Mouse (Mus musculus): ENCODE data around the gene Fmod. TPM values are rescaled to one million over a fixed set of nuclear protein-coding genes. Genes with fewer than 3 reads are reported as not detected.

Gene Fmod
- total RNA-seq, 2 experiments from 2014 or later, result 6.0 to 7.4 TPM

DNA sequence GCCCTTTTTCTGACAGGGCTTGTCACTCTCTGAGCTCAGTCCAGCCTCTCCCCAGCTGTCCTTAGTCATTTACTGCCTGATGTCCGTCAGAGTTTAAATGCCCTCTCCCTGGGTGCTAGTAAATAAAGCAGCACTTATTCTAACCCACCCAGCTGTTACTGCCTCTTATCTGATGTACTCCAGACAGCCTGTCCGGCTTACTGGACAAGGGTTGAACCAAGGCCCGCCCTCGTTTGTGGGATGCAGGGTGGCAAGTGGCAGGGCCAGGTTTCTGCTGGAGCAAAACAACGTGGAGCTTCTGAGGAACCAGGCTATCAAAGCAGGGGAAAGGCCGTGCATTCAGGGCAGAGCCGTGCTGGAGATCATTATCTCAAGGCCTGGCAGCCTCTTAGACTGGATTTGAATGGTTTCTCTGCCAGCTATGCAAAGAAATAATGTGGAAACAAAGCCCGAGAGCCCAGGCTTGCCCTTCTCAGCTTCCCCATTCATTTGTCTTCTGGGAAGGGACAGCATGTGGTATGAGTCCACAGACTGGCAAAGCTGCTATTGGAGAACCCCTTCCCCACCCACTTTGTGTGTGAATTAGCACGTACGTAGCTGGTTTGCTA lies 34.5 kb downstream of the Fmod start:
- TF ChIP-seq CTCF (conservative IDR thresholded peaks at IDR 0.05), result no peak
- H3K27ac ChIP-seq, result no peak overlapping the region
- no peak for DNase-seq (ENCODE audit: low spot score in 2 of 2)
- H3K4me3 ChIP-seq, result no peak overlapping the region

DNA sequence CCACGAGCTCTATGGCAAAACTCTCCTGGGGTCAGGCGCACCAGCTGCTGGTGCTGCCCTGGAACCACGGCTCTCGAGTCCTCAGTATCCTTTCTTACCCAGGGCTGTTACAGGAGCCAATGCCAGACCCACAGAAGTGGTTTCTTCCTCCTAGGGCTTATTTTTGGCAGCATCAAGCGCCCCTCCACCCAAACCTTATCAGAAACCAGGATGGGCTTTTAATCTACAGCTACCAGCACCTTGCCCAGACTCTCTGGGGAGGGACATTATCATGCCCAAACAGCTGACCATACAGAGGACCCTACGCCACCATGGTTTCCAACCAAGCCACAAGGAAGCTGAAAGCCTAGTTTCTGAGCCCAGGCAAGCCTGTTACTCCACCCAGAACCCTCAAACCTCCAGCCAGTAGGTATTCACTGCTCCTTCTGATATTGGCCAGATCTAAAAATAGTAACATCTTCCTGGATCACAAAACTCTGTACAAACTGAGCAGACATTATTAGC lies 36.1 kb downstream of the Fmod start:
- TF ChIP-seq CTCF (conservative IDR thresholded peaks at IDR 0.05), result no peak
- Histone ChIP-seq H3K4me3 (no peak overlapping the region), H3K27ac (no peak overlapping the region)
- no peak for DNase-seq (ENCODE audit: low spot score in 2 of 2)

GRCm38 (mm10) chr1:134073658-134074057 lies 36.6 kb downstream of the Fmod start:
- no peak overlapping the region for H3K27ac ChIP-seq

GRCm38 (mm10) chr1:134074184-134074583 lies 37.1 kb downstream of the Fmod start:
- Histone ChIP-seq H3K4me3 (no peak overlapping the region), H3K27ac (no peak overlapping the region)
- TF ChIP-seq CTCF (conservative IDR thresholded peaks at IDR 0.05), result no peak
- no peak for DNase-seq (ENCODE audit: low spot score in 2 of 2)

More at GRCm38 (mm10) chr1:134073658-134074057, 36.6 kb downstream of the Fmod start:
- no peak for TF ChIP-seq CTCF (conservative IDR thresholded peaks at IDR 0.05)
- no peak overlapping the region for H3K4me3 ChIP-seq
- no peak for DNase-seq (ENCODE audit: low spot score in 2 of 2)

DNA sequence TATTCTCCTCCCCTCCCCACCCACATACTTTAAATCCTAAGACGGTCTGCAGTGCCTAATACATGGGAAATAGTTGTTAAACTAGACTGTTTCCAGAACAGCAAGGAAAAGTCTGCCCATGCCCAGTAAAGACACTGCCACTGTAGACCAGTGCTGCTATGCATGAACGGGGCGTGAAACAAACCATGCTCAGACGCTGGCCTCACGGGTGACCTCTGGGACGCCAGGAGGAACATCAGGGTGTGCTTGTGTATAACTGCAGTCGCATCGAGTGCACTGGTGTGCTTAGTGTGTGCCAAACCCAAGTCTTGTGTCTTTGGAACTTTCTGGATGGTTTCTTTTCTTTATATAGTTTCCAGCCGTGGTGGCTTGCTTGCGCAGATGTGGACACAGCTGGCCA lies 37.6 kb downstream of the Fmod start:
- TF ChIP-seq CTCF (conservative IDR thresholded peaks at IDR 0.05), result no peak
- H3K4me3 ChIP-seq, result no peak overlapping the region
- no peak for DNase-seq (ENCODE audit: low spot score in 2 of 2)
- no peak overlapping the region for H3K27ac ChIP-seq

DNA sequence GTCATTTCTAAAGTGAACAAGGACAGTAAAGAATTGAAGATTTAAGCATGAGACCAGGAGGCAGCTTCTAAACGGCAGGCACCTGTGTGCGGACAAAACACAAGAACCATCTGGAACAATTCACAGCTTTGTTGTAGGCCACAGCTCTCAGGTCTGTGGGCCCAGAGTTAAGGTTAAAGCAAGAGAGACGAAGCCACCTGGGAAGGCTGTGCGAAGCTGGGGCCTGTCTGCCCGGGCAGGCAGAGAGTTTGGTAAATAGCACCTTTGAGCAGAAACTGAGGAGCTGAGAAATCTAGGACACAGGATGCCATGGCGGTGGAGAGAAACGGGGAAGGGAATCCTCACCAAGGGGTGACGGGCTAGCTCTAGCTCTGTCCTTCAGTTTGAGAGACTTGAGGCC lies 38.5 kb downstream of the Fmod start:
- no peak for DNase-seq (ENCODE audit: low spot score in 2 of 2)
- Histone ChIP-seq H3K4me3 (peak overlapping the region; percentile 64), H3K27ac (peak overlapping the region; percentile 97; the same call in 1 of the 2 replicates)
- TF ChIP-seq CTCF (conservative IDR thresholded peaks at IDR 0.05), result no peak

DNA sequence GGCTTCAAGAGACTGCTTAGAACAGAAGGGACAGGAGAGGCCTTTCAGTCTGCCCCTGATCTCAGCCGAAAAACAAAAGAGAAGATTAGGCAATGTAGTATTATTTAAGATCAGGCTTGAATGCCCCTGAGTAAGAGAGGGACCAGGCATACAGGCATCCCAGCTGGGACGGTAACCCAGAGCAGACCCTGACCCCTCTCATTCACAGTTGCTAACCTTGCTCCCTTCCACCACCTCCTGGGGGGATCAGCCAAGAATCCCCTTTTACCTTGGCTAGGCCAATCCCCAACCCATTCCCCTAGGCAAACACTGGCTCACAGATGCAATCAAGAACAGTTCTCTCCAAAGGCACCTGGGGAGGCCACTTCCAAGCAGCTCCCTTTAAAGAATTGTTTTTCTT lies 39.7 kb downstream of the Fmod start:
- peak overlapping the region; percentile 64 for H3K4me3 ChIP-seq
- peak overlapping the region; percentile 97 for H3K27ac ChIP-seq
- no peak for TF ChIP-seq CTCF (conservative IDR thresholded peaks at IDR 0.05)
- no peak for DNase-seq (ENCODE audit: low spot score in 2 of 2)

DNA sequence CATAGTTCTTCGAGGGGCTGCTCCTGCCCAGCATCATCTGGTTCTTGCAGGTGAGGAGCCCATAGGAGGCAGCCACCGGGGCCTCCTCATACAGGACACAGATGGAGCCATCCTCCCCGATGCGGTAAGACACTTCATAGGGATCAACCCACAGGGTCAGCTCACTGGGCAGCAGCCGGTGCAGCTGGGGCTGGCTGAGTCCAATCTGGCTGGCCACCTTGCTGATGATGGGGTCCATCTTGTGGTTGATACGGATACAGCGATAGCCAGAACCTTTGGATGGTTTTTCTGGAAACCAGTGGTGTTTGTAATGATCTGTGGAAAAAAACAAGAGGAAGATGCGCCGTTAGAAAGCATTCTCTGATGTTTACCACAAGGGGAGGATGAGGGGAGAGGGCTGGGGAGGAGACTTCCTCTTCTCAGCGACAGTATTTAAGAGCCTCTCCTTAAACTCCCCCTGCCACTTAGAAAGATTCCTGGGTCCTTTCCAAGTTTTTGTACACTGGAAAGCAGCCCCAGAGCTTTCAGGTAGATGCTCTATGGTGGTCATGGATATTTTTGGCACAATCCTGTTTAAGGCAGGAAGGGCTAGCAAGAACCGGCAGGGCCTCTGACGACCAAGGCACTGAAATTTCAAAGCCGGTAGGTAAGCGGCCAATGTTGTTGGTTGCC lies 40.5 kb downstream of the Fmod start:
- peak; percentile 65 for TF ChIP-seq CTCF (conservative IDR thresholded peaks at IDR 0.05)
- Histone ChIP-seq H3K27ac (peak overlapping the region; percentile 97), H3K4me3 (peak overlapping the region; percentile 64)
- no peak for DNase-seq (ENCODE audit: low spot score in 2 of 2)

- Histone ChIP-seq H3K4me3 (peak overlapping the region; percentile 64), H3K27ac (peak overlapping the region; percentile 97)
- no peak for TF ChIP-seq CTCF (conservative IDR thresholded peaks at IDR 0.05)
- DNase-seq (ENCODE audit: low spot score in 2 of 2), result peak; percentile 46 to 57
These were observed 41.2 kb downstream of the Fmod start for GRCm38 (mm10) chr1:134078061-134078795.

DNA sequence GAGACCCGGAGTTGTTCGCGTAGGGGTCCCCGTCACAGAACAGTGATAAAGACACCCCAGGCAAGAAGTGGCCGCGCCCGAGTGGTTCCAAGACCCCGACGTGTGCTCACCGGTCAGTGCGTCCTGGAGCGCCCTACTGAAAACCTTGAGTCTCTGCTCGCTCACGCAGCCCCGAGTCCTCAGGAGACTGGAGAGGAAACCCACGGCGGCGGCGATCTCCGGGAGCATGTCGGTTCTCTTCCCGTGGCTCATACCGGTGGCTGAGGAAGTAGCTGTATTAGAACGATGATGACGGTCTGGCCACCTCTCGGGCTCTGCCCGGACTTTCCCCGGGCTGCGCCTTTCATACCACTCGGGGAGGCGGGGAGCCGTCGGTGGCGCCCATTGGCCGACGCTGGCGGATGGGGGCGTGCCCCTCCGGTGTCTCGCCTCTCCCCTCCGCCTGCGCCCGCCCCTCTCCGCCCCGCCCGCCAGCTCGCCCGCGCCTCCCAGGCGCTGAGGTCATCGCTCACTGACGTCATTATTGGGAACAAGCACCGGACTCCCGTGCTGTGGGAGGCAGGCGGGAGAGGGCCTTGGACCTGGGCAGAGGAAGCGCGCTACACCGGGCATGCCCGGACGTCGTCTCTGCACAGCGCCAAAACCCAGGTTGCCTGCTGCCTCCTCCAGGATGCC lies 41.9 kb downstream of the Fmod start, which contains the start of gene Btg2:
Gene Btg2, minus strand, starts transcription at position 319 of the 675 bp plus-strand sequence.
- TF ChIP-seq CTCF (conservative IDR thresholded peaks at IDR 0.05), result no peak
- H3K4me3 ChIP-seq, result peak within 1 kb of the TSS; percentile 64
- H3K27ac ChIP-seq, result peak within 1 kb of the TSS; percentile 97
- peak; percentile 96 for DNase-seq (ENCODE audit: low spot score in 2 of 2)

- peak overlapping the region; percentile 97 for H3K27ac ChIP-seq
- no peak for TF ChIP-seq CTCF (conservative IDR thresholded peaks at IDR 0.05)
- H3K4me3 ChIP-seq, result peak overlapping the region; percentile 64
- DNase-seq (ENCODE audit: low spot score in 2 of 2), result no peak
These were observed 42.6 kb downstream of the Fmod start for GRCm38 (mm10) chr1:134079477-134080163.

DNA sequence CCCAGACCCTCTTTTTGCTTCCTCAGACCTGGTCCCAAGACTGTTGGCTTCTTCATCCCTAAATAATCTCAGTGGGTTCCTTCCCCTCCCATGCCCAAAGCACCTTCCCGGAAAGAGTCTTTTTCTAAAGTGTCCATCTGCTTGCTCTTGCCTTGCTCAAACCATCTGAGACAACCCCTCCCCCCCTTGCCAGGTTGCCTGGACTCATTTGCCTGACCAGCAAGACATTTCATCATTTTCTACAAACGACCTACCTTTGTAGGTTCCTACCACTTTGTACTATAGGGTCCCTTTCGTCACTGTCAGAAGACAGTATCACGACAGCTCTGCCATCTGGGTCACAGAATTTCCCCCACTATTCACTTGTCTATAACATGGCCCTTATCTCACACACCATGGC lies 43.4 kb downstream of the Fmod start:
- no peak overlapping the region for H3K4me3 ChIP-seq
- no peak for TF ChIP-seq CTCF (conservative IDR thresholded peaks at IDR 0.05)
- H3K27ac ChIP-seq, result peak overlapping the region; percentile 75
- no peak for DNase-seq (ENCODE audit: low spot score in 2 of 2)

All from layer of hippocampus, adult 2 months (tissue).